Mouse (Mus musculus) adrenal gland, adult 18-20 months (tissue): ENCODE data around the gene Thada. TPM values are rescaled to one million over a fixed set of nuclear protein-coding genes. Genes with fewer than 3 reads are reported as not detected.
A peak's percentile ranks its signal among the peaks of the same experiment; 100 is the strongest.

Experiments used
- DNase-seq, 2 experiments: peaks; one replicate each; pipeline ENCODE4 v3.0.0; 2021 to 2022; ENCODE audit warnings: low spot score in 2 of 2
- total RNA-seq, 2 experiments: library from RNA; stranded (reverse); gene quantifications; 1 replicate in 1 of 2; 2 replicates in 1 of 2; pipeline ENCODE4 v1.2.3; 2021

The Thada gene
- total RNA-seq, 2 experiments from 2014 or later, result 13.7 to 15.0 TPM

DNA sequence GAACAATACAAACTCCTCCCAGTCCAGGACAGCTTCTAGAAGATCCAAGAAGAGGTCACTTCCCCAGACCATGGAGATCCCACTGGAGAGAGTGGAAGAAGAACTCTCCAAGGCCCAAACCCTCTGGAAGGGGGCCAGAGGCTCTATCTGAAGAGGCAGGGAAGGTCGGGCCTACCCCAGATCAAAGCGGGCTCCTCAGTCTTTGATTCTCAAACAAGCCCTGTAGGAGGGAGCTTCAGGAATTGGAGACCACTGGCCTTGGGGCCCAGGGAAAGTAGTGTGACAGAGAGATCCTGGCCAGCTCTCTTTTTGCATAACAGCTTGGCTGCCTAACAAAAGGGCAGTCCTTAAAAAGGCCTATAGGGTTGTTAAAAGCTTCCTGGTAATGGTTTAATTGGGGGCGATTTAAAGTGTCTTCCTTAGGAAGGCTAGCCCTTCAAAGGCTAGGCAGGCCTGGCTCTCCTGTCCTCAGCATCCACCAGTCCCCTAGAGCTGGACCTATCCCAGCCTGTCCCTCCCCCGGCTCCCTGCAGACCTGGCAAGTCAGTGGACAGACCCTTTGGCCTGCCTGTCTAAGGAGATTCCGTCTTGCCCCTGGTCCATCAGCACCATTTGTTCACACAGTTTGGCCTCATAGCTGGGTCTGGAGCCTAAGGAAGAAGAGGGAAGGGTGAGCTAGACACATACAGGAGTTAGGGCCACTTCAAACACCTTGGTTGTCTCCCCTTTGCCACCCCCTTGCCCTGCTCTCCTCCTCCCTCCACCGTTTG lies 313.6 kb downstream of the Thada start:
- peak in 1 of 2 experiments; percentile 19 for DNase-seq

DNA sequence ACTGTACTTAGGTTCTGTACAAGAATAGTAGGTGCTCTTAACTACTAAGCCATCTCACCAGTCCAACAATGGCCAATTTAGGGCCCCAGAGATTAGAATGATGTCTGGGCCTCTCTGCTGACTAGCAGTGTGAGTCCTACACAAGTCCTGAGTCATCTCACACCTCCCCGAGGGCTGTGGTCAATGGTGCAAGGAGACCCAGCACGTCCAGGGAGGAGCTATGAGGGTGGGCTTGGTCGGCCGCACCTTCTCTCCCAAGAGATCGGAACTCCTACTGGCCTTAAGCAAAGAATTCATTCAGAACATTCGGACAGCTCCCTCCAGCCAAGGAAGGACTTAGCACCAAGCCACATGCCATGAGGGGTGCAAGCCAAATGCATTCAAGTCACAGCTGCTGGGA lies 314.7 kb downstream of the Thada start:
- peak in 1 of 2 experiments; percentile 16 for DNase-seq

DNA sequence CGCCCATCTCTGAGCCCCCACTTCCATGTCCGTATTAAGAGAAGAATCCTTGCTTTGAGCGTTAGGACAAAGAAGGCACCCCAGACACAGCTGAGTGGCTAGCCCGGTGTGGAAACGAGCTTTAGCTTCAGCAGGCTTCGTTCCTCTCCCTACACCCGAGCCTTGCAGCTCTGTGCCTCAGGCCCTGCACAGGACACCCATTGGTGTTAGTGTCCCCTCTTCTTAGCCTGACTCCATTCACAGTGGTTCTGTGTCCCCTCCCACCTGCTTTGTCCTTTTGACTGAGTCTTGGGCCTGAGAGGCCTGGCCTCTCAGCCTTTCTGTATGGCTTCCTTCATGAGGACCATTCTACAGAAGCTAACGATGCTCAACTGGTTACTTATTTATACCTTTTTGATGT lies 315.7 kb downstream of the Thada start:
- DNase-seq, result peak in 1 of 2 experiments; percentile 18

DNA sequence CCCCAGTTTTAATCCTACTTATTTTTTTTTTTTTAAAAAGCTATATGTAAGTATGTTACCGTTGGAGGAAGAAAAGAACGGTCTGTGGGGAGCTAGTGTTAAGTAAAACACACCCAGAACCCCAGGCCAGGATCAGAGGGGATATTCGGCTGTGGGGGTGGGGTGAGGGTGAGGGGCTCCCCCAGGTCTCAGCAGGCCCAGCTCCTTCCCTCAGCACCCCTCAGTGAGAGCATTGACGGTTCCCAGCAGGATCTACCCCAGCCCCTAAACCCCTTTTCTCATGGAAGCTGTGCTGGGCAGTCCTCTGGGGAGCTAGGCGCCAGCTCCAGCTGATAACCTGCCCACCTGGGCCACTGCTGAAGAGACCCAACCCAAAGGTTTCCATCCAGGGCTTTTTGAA lies 316.4 kb downstream of the Thada start:
- DNase-seq, result peak in 1 of 2 experiments; percentile 15

DNA sequence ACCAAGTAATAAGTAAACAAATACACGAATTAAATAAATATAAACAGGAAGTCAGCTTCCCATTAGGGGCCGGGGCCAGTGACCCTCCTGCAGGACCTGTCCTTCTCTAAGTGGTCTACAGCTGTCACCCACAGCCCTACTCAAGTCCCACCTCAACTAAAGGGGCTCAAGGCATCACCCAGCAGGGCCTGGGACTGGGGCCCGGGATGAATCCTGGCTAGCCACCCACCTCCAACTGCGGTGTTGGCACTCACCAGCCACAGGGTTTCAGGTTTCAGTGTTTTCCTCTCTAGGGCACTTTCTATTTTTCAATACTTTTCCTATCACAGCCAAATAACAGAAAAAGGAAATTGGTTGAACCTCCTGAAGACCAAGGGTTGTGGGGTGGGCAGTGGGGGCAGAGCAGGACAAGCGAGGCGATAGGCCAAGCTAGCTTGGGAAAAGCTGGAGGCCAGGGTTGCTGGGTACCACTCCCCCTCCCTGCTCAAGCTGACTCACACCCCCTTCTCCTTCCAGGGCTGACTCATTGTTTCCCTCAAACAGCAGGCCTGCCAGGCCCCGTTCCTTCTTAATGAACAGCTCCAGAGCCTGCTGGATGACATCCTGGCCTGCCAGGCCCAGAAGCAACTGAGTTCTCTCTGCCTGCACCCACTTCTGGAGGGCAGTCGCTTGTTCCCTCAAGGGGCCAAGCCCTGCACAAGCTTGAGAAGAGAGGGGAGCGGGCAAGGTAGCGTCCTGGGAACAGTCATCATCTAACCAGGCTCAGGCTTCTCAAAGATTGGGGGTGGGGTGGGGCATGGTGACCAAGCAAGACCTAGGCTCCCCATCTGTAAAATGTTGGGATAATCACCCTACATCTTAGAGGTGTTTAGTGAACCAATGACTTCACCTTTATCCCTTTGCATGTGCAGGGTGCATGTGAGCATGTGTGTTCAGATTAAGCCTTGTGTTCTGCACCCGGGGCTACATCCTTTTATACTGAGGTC lies 317.2 kb downstream of the Thada start:
- peak; percentile 54 to 62 for DNase-seq

DNA sequence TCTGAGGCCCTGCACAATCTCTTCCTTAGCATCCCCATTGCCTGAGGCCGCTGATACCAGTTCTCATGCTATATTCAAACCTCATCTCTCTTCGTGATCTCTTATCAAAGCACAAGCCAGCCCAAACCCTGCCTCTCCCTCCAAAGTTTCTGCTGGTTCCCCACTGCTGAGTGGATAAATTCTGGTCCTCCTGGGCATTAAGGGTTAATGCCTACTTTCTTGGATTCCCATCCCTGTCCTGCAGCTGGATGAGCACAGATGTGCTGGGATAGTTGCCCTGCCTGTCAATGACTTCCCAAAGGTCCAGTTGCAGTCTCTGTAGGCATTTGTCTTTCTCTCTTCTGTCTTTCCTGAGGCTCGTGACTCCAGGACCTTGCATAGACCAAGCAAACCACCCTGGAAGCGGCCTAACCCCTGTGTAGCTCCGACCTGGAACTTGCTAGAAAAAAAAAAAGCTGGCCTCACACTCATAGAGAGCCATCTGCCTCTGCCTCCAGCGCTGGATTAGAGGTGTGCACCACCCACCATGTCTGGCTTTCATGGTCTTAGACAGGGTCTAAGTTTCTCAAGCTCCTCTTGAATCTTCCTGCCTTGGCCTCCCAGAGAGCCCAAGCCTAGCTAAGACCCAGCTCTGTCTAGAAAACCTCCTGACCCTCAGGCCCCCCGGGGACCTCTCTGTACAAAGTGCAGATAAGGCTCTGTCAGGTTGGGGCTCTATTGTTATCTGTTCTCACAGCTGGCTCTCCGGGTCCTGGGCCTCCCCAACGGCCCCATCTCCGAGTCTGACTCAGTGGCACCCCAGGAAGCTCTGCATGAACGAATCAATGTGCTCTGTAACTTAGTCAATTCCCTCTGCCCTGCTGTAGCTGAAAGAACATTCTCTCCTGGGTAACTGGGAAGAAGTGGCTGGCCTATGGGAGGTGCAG lies 318.6 kb downstream of the Thada start:
- no peak for DNase-seq

DNA sequence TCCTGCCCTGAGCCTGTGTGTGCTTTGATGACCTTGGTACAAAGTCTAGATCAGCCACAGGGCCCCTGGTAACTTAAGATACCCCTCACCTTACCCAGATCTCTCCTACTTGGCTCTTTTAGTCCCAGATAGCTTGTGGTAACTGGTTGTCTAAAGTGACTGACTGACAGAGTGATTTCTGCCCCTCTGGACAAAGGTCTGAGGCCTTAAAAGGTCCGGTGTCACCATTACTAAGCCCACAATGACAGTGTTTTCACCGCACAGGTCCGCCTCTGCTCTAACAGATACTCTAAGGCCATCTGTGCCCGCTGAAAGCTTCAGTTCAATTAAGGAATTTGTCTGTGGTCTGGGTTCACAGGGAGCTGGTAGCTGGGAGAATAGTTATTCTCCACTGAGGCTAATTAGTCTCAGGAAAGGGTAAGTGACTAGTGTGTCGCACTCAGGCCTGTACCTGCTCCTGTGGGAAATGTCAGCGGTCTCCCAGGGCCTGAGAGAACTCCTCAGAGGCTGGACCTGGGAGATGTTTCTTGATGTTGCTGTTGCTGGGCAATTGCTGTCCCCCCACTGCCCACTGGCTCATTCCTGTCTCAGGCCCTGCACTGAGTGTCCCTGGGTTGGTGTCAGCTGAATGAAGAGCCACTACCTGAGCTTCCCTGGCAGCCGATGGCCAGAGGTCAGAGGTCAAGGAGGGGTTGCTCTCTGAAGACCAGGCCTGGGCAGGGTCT lies 319.4 kb downstream of the Thada start:
- no peak for DNase-seq

DNA sequence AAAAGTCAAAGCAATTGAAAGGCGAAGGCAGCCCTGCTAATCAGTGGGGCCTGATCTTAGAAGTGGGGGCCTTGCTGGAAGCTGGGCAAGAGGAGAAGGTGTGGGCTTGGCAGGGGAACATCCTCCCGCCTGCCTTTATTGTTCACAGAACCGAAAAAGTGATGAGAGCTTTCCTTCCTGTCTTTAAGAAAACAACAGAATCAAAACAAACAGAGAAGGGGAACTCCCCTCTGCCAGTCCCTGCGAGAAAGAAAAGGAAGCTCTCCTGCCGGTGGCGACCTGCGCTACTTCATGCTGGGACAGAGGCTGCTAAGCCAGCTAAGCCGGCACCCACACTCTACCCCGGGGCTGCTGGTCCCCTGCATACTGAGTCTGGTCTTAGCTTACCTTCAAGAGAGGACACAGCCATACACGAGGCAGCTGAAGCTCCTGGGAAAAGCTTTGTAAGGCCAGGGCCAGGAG lies 320.1 kb downstream of the Thada start:
- peak in 1 of 2 experiments; percentile 47 for DNase-seq

DNA sequence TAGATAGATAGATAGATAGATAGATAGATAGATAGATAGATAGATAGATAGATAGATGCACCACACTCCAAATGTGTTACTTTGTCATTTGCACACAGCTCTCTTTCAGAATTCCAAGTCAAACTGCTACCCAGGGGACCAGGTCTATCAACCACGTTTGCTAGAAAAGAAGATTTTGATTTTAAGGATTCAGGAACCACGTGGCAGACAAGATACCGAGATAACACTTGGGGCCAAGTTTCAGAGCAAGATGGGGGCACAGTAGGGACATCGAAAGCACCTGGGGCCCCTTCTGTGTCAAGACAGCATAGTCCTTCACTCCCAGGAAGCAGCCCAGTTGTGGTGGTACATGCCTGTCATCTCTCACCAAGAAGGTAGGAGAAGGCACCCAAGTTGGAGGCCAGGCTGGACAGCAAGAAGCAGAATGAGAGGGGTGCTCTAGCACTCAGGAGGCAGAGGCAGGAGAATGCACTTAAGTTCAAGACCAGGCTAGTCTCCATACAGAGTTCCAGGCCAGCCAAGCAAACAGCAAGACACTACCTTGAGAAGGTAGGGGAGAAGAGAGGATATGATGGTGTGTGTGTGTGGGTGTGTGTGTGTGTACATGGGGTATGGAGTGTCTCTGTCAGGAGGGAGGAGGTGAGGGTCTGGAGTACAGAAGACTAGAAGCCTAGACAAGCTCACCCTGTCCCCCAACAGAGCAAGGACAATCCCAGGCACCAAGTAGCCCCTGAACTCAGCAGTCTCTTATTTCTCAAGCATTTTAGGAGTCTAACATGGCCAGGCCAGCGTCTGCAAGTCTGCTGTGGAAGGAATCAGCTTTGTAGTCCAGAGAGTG lies 321.0 kb downstream of the Thada start:
- DNase-seq, result no peak

DNA sequence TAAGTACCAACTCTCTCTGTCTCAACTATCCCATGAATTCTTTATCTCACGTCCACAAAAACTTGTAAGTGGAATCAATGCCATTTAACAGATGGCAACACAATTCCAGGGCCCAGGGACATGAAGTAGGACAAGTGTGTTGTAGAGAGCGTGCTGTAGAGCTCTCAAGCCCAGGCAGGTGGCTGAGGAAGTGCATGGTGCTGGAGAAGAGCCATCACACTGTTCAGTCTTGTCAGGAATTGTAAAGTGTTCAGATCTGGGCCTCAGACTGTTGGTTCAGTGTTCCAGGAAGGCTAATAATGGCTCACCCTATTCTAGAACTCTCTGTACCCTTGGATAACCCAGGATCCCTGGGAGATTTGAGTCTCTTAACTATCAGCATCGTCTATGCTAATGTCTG lies 321.9 kb downstream of the Thada start:
- DNase-seq, result no peak

DNA sequence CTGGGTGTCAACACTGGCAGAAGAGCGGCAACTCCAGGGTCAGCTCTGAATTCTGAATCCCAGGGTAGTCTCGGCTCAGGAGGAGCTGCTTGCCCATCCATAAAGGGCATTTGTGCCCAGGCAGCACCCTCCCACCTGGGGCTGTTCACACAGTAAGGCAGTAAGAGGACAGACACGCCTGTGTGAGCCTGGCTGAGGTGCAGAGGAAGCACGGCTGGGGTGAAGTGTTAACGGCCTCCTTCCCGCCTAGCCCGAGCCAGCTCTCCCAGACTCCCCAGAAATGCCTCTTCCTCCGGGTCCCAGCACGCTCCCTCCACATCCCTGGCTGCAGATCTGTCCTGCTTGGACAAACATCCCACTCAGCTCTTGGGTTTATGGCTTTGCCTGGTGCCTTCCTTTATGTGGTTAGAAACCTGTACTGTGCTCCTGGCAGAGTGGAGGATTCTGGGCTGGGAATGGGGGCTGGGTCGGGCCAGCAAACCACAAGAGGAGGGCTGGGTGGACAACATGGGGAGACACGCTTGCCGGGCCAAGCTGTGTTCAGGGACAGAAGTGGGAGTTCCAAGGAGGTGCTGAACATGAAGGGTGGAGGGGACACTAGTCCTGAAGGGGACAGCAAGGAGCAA lies 322.7 kb downstream of the Thada start:
- no peak for DNase-seq

DNA sequence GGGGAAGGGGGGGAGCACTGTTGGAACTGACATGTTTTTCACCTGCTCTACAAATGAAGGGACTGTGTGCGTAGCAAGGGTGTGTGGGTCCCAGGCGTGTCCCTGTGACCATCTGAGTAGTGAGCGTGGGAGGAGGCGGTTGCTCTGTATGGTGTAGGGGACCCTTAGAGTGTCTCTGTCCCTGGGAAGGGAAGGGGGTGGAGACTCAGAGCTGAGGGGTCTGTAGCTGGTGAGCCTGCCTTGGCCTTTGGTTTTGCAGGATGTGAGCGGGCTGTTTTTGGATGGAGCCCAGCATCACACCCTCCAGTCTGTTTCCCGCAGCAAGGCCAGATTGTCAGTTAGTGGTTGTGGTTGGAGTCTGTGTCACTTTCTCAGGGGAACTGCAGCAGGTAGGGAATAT lies 324.3 kb downstream of the Thada start:
- no peak for DNase-seq

DNA sequence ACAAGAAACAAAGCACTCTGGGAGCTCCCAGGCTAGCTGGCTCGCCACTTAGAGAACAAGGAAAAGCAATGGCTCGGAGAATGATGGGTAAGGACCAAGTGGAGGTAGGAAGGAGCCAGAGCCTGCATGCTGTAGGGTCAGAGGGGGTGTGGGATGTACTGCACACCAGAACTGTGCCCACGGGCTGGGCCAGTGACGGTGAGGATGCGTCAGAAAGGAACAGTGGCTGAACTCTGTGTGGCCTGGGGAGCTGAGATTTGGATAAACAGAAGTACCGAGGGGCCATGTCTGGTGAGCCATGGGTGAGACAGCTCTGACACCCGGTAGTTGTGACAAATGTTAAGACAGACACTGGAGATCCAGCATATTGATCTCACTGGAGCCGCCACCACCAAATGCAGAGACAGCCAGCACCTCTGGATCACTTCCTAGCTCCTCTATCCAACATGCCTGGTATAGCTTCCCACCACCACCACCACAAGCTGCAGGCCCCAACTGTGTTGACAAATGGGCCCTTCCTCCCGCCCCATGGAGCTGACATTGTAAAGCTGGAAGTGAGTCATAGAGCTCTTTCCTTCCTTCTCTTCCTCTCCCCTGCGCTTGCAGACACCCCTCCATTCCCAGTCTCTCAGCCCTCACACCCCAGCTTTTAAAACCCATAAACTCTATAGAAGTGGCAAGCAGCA lies 325.0 kb downstream of the Thada start:
- no peak for DNase-seq

Other genes with a start within 250 kb of the Thada start
- gene Plekhh2, start 45.7 kb upstream of the Thada start, total RNA-seq, result 1 to 10 TPM; 2.5 to 3.9 TPM
- 10 to 100 TPM; 22.5 to 28.0 TPM for gene Dync2li1, start 160.3 kb upstream of the Thada start, total RNA-seq
- not detected for gene Abcg8, start 210.1 kb upstream of the Thada start, total RNA-seq
- not detected for gene Abcg5, start 216.8 kb upstream of the Thada start, total RNA-seq